Mouse (Mus musculus): Measurements from ENCODE around the gene Hmbs.

The Hmbs gene

GRCm38 (mm10) chr9:44343781-44344421, at the start of gene Hmbs:
TSS of gene Hmbs (minus strand) at chr9:44344228.
- WGBS: under 1% methylated on average over 39 of the region's 39 CpGs

GRCm38 (mm10) chr9:44391466-44391865, 47.4 kb upstream of the Hmbs start:
- 16% methylated on average over 4 of the region's 4 CpGs for WGBS

GRCm38 (mm10) chr9:44389273-44389672, 45.2 kb upstream of the Hmbs start:
- WGBS: 57% methylated on average over 8 of the region's 8 CpGs

GRCm38 (mm10) chr9:44387221-44387620, 43.2 kb upstream of the Hmbs start:
- 54% methylated on average over 3 of the region's 3 CpGs for WGBS

GRCm38 (mm10) chr9:44384596-44384995, 40.6 kb upstream of the Hmbs start:
- WGBS: 90% methylated on average over 13 of the region's 13 CpGs

DNA sequence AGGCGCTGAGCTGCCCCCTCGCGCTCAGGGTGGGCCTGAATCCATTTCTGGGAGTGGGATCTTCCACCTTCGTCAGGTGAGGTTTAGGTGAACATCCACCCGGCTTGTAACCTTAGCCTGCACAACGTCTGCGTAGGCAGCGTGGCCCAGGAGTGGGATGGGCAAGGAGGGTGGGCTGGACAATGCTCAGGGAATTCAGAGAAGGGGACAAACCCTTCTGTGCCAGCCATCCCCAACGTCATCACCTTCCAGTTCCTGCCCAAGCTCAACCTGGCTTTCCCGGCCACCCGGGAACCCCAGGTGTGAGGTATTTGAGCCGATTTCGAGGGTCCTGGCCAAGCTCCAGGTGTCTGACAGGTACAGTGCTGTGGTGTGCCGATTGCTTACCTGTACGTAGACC, 35.8 kb upstream of the Hmbs start:
- WGBS: 4% methylated on average over 15 of the region's 15 CpGs

DNA sequence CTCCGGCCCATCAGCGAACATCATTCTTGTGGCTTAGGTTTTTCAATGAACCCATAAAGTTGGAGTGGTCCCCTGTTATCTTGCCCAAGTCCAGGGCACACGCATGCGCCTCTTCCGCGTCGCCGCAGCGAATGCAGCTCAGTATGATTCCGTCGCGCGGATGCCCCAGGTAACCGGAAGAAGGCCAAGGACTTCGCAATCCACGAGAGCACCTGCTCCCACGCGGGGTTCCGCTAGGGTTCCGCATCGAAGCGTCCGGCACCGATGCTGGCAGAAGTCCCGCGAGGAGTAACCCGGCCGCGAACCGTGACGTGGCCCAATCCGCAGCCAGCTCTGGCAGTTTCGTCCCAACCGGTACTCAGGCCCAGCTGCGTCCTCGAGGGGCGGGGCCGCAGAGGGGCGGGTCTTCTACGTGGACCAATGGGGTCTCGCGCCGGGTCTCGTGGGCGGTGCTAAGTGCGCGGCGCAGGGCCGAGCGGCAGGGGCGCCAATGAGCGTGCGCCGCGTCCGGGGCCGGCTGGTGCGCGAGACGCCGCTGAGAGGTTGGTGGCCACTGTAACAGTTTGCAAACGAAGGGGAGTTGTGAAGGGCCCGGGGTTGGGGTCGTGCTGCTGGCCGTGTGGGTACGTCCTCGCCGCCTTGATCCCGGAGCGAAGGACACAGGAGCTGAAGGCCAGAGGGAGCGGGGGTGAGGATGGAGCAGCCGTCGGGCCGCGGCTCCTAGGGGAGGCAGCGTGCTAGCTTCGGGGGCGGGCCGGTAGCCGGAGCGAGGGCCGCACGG, 35.2 kb upstream of the Hmbs start, which contains the start of gene Hyou1:
Gene Hyou1 (plus strand): TSS at position 437 of the 781 bp plus-strand sequence.
- under 1% methylated on average over 83 of the region's 83 CpGs for WGBS

GRCm38 (mm10) chr9:44378153-44378730, 34.2 kb upstream of the Hmbs start:
- WGBS: 79% methylated on average over 5 of the region's 5 CpGs

DNA sequence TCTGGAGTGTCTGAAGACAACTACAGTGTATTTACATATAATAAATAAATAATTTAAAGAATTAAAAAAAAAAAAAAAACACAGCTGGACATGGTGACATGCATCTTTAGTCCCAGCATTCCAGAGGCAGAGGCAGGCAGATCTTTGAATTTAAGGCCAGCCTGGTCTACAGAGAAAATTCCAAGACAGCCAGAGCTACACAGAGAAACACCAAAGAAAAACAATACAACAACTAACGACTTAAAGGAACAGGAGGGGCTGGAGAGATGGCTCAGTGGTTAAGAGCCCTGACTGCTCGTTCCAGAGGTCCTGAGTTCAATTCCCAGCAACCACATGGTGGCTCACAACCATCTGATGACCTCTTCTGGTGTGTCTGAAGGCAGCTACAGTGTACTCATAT, 33.3 kb upstream of the Hmbs start:
- WGBS: 76% methylated on average over 2 of the region's 2 CpGs

DNA sequence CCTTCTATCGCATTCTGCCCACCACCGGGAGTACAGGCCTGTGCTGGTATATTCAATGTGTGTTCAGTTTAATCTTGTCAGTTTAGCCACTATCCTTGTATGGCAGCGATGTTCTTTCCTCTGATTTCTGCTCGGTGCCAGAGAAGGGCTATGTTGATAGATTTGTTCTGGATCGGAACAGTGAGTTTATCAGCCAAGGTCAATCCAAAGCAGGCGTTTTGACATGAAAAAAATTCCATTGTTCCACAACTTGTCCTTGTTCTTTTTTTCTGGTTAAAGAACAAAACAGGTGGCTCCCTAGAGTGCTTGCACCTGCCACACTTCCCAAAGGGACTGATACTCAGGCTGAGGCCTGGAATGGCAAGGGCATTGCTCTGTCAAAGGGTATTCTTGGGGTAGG, 32.1 kb upstream of the Hmbs start:
- 90% methylated on average over 6 of the region's 6 CpGs for WGBS

DNA sequence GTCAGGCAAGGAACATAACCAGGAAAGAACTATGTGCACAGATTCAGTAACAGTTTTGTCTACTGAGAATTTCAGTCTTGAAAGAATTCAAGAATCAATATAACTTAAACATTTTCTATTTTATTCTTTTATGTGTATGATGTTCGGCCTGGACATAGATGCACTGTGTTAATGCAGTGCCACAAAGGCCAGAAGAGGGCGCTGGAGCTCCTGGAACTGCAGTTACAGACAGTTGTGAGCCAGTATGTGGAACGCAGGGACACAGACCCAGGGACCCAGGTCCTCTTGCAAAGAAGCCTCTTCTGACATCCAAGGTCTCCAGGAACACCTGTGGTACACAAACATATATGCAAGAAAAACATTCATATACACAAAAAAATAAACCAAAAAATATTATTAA, 20.5 kb upstream of the Hmbs start:
- WGBS: 63% methylated on average over 3 of the region's 3 CpGs

DNA sequence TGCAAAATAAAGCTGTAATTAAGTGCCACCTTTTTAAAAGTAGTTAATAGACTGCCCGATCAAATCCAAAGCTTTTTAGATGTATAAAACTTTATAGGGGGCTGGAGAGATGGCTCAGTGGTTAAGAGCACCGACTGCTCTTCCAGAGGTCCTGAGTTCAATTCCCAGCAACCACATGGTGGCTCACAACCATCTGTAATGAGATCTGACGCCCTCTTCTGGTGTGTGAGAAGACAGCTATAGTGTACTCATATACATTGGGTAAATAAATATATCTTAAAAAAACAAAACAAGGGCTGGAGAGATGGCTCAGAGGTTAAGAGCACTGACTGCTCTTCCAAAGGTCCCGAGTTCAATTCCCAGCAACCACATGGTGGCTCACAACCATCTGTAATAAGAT, 17.9 kb upstream of the Hmbs start:
- WGBS: 34% methylated on average over 4 of the region's 4 CpGs

- under 1% methylated on average over 44 of the region's 44 CpGs for WGBS
Measured at GRCm38 (mm10) chr9:44361190-44361917, 17.3 kb upstream of the Hmbs start, which contains the start of gene Vps11. TSS of gene Vps11 (minus strand) at chr9:44361670.

GRCm38 (mm10) chr9:44357207-44357606, 13.2 kb upstream of the Hmbs start:
- 68% methylated on average over 4 of the region's 4 CpGs for WGBS

- 89% methylated on average over 6 of the region's 6 CpGs for WGBS
Measured at GRCm38 (mm10) chr9:44353142-44353541, 9.1 kb upstream of the Hmbs start.

- WGBS: 87% methylated on average over 10 of the region's 10 CpGs
Measured at GRCm38 (mm10) chr9:44352337-44352736, 8.3 kb upstream of the Hmbs start.

- 88% methylated on average over 4 of the region's 4 CpGs for WGBS
Measured at GRCm38 (mm10) chr9:44351396-44351795, 7.4 kb upstream of the Hmbs start.

- 96% methylated on average over 4 of the region's 4 CpGs for WGBS
Measured at GRCm38 (mm10) chr9:44348546-44348945, 4.5 kb upstream of the Hmbs start.

GRCm38 (mm10) chr9:44347621-44348020, 3.6 kb upstream of the Hmbs start:
- 85% methylated on average over 4 of the region's 4 CpGs for WGBS

GRCm38 (mm10) chr9:44347166-44347565, 3.1 kb upstream of the Hmbs start:
- WGBS: 87% methylated on average over 9 of the region's 9 CpGs

DNA sequence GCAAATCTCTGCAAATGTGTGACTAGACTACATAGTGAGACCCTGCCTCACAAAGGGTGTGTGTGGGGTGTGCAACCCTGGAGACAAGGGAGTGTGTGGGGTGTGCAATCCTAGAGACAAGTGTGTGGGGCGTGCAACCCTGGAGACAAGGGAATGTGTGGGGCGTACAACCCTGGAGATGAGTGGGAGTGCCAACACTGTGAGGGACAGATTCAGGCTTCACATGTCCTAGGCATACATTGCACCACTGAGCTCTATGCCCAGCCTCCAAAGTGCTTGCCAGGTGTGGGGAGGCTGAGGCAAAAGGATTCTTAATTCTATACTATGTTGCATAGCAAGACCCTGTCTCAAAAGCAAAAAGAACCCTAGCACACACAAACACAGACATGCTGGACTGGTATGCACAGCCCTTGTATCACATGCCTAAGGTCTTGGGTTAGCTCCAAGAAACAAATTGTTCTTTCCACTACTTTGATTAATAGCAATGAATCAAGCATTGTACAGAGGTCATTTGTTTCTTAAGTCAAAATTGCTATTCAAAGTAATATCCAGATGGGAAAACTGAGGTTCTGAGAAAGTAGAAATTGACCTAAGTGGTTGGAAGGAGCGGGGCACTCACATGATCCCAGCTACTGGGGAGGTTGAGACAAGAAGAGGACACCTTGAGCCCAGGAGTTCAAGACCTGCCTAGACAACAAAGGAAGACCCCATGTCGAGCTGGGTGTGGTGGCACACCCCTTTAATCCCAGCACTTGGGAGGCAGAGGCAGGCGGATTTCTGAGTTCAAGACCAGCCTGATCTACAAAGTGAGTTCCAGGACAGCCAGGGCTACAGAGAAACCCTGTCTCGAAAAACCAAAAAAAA, 1.8 kb upstream of the Hmbs start:
- WGBS: 70% methylated on average over 6 of the region's 6 CpGs

All from cerebral cortex, adult 2 months (tissue).